Mouse (Mus musculus) neural tube, embryonic 11.5 days (tissue): Measurements from ENCODE around the gene Thtpa. TPM values are rescaled to one million over a fixed set of nuclear protein-coding genes. Genes with fewer than 3 reads are reported as not detected.

Experiments used
- ATAC-seq: fragments of 200-750 bp; cut with Nextera tagmentation; 2 replicates; pipeline ENCODE4 v1.8.0; 2017; ENCODE audit warnings: moderate number of reproducible peaks, mild to moderate bottlenecking, moderate TSS enrichment, moderate library complexity; ENCODE audit not compliant: insufficient read depth, low FRiP score, low TSS enrichment
- DNase-seq: peaks from one replicate; pipeline ENCODE4 v3.0.0-alpha.2; 2015; ENCODE audit warnings: low spot score
- H3K27ac ChIP-seq: fragments of 300-500 bp; sonication (generic); 2 replicates; pipeline ENCODE4 v1.5.1; 2014; ENCODE audit warnings: low read depth, mild to moderate bottlenecking, low read length
- H3K27me3 ChIP-seq: fragments of 300-500 bp; sonication (generic); 2 replicates; pipeline ENCODE4 v1.6.1; 2014; ENCODE audit warnings: mild to moderate bottlenecking, low read length, mixed read lengths; ENCODE audit not compliant: control insufficient read depth, insufficient read depth
- H3K36me3 ChIP-seq: fragments of 300-500 bp; sonication (generic); 2 replicates; pipeline ENCODE4 v1.6.1; 2014; ENCODE audit warnings: mild to moderate bottlenecking, low read length, moderate library complexity, mixed read lengths; ENCODE audit not compliant: control insufficient read depth, insufficient read depth
- H3K4me1 ChIP-seq: fragments of 300-500 bp; sonication (generic); 2 replicates; pipeline ENCODE4 v1.6.1; 2014; ENCODE audit warnings: low read length, mixed read lengths; ENCODE audit not compliant: control insufficient read depth, insufficient read depth
- H3K4me2 ChIP-seq: fragments of 300-500 bp; sonication (generic); 2 replicates; pipeline ENCODE4 v1.6.1; 2014; ENCODE audit warnings: low read depth, mild to moderate bottlenecking, moderate library complexity
- H3K4me3 ChIP-seq: fragments of 300-500 bp; sonication (generic); 2 replicates; pipeline ENCODE4 v1.5.1; 2014; ENCODE audit warnings: low read depth, low read length
- H3K9ac ChIP-seq: fragments of 300-500 bp; sonication (generic); 2 replicates; pipeline ENCODE4 v1.6.1; 2014; ENCODE audit warnings: mild to moderate bottlenecking, low read length
- H3K9me3 ChIP-seq: fragments of 300-500 bp; sonication (generic); 2 replicates; pipeline ENCODE4 v1.6.1; 2016; ENCODE audit warnings: low read length; ENCODE audit not compliant: control insufficient read depth
- WGBS: fragments of 180-500 bp; shearing (Covaris S2); extraction: QIAGEN DNeasy Blood & Tissue Kit; methylation state at CpG from one replicate; pipeline ENCODE4 v1.1.7; 2014; 5-methylcytosine and 5-hydroxymethylcytosine counted together
- polyA plus RNA-seq: library from polyadenylated mRNA; unstranded; fragments of >200 nt; fragmentation: Nextera tagmentation; extraction: Ambion mirVana; gene quantifications from 2 replicates; pipeline ENCODE4 v1.2.1, GENCODE M21; 2014

Gene Thtpa
- polyA plus RNA-seq, 1 experiment from 2014 or later: 23.7 TPM

- Histone ChIP-seq H3K4me1 (no peaks in the 10 kb centered on the region), H3K9ac (no peak overlapping the region), H3K27me3 (no peaks in the 10 kb centered on the region), H3K27ac (no peak overlapping the region), H3K4me2 (no peak overlapping the region), H3K36me3 (no peaks in the 10 kb centered on the region), H3K9me3 (no peaks in the 10 kb centered on the region), H3K4me3 (no peak overlapping the region)
- DNase-seq: no peak
- 86% methylated on average over 5 of the region's 5 CpGs for WGBS
- no peak for ATAC-seq
These were observed 31.1 kb downstream of the Thtpa start for GRCm38 (mm10) chr14:55125711-55126110.

GRCm38 (mm10) chr14:55126521-55126920, 31.9 kb downstream of the Thtpa start:
- WGBS: 76% methylated on average over 7 of the region's 7 CpGs
- Histone ChIP-seq H3K36me3 (no peaks in the 10 kb centered on the region), H3K27ac (no peak overlapping the region), H3K27me3 (no peaks in the 10 kb centered on the region), H3K9ac (no peak overlapping the region), H3K4me2 (no peak overlapping the region), H3K9me3 (no peaks in the 10 kb centered on the region), H3K4me1 (no peaks in the 10 kb centered on the region), H3K4me3 (no peak overlapping the region)
- ATAC-seq (no peak), DNase-seq (no peak)

DNA sequence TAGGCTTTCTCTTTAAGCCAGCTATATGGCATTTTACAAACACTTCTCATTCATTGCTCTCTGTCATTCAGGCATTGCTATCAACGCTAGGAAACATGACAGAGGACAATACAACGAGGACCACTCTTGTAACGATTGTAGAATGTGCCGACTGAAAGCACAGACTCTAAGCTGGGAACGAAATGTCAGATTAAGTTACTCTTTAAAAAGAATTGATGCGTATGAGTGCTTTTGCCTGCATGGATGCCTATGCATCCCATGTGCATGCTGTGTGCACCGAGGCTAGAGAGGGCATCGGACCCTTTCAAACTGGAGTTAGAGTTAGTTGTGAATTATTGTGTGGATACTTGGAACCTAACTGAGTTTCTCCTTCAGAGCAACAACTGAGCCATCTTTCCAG, 41.1 kb downstream of the Thtpa start:
- H3K4me3 ChIP-seq: no peak overlapping the region
- WGBS: 88% methylated on average over 8 of the region's 8 CpGs
- no peak for ATAC-seq
- no peaks in the 10 kb centered on the region for H3K9me3 ChIP-seq
- H3K4me2 ChIP-seq: no peak overlapping the region
- H3K27ac ChIP-seq: no peak overlapping the region
- H3K9ac ChIP-seq: no peak overlapping the region
- no peak for DNase-seq
- H3K27me3 ChIP-seq: no peaks in the 10 kb centered on the region
- no peaks in the 10 kb centered on the region for H3K36me3 ChIP-seq
- H3K4me1 ChIP-seq: no peaks in the 10 kb centered on the region

DNA sequence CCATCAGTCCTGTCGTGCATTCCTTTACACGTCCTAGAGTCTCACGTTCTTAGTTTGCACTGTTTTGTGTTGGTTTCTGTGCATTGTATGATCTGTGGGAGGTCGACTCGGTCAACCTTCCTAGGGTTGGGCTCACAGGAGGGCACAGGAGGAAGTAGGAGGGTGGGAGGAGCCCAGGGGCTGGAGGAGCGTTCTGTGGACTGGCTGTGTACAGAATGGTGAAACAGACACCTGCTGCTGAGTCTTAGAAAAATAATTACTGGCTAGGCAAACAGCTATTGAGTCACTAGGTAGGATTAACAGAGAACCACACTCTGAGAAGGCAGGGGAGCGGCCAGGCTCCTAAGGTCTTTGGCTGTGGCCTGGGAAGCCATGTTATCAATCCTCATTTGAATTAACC, 44.7 kb downstream of the Thtpa start:
- Histone ChIP-seq H3K27ac (no peak overlapping the region), H3K9ac (no peak overlapping the region), H3K36me3 (no peaks in the 10 kb centered on the region), H3K27me3 (no peaks in the 10 kb centered on the region), H3K4me3 (no peak overlapping the region), H3K4me2 (no peak overlapping the region), H3K4me1 (no peaks in the 10 kb centered on the region), H3K9me3 (no peaks in the 10 kb centered on the region)
- ATAC-seq: no peak
- no peak for DNase-seq
- 58% methylated on average over 7 of the region's 7 CpGs for WGBS

DNA sequence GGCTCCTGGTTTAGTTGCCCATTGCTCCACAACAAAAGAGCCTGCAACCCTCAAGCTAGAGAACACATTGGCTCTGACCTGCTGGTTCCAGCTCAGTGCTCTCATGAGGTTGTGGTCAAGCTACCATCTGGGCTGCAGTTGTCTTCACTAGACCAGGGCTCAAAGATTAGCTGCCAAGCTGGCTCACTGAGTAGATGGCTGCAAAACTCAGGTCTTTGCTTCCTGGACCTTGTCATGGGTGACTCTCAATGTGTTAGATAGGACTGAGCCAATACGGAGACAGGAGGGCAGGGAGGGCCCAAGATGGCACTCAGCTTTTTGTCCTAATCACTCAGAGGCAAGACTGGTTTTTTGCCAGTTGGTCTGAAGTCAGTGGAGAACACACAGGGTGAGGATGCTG, 51.7 kb downstream of the Thtpa start:
- no peak overlapping the region; the same call in 1 of the 2 replicates for H3K9ac ChIP-seq
- no peak overlapping the region for H3K4me2 ChIP-seq
- H3K9me3 ChIP-seq: no peaks in the 10 kb centered on the region
- whole genome bisulfite sequencing: 95% methylated on average over 1 of the region's 1 CpGs
- H3K4me3 ChIP-seq: no peak overlapping the region
- H3K36me3 ChIP-seq: no peaks in the 10 kb centered on the region
- H3K27ac ChIP-seq: no peak overlapping the region
- H3K4me1 ChIP-seq: no peaks in the 10 kb centered on the region
- ATAC-seq: no peak
- no peak for DNase-seq
- no peaks in the 10 kb centered on the region for H3K27me3 ChIP-seq

DNA sequence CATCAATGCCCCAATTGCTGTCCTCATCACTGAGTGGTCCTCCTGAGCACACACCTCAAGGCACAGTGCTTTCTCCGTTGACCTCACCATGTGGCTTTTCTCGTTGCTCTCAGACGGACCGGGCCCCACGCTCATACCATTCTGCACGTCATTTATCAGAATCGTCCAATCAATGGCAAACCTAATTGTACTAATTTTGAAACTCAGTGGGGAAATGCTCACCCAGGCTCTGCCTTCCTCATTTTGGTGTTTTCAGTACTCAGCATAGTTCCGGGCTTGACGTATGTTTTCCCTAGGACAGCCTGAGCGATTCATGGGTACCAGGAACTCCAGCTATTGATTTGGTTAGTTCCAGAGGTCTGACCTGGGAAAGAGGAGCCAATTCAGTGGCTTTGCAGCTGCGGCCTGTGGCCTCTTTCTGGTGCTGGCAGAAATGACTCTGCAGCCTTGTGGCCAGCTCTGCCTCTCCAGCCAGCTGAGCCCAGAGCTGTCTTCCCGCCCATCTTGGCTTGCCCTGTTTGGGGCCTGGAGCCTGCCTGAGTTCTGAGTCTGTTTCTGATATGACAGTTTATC, 52.3 kb downstream of the Thtpa start:
- no peaks in the 10 kb centered on the region for H3K27me3 ChIP-seq
- ATAC-seq: no peak

DNA sequence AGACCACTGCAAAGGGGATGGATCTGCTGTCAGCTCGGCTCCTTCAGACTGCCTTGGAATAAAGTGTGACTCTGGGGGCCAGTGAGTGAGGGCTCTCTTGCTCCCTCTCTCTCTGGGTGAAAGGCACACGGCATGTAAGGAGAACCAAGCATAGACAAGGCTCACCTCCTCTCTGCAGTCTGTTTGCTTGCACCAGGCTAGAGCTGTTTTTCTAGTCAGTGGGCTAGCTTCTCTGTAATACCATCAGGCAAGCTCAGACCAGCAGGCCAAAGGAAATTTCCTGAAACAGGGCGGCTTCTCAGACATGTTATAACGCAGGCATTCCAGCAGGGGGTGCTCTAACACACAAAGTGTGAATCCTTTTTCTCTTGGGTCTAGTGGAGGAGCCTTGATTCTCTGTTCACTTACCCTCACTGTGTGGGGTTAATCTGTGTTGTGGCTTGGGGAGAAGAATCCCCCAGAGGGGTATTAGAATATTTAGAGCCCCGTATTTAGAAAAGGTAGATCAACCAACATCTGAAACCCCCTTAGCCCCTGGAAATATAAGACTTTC, 53.9 kb downstream of the Thtpa start:
- no peak overlapping the region for H3K27ac ChIP-seq
- H3K4me3 ChIP-seq: no peak overlapping the region
- H3K9ac ChIP-seq: no peak overlapping the region
- H3K4me2 ChIP-seq: no peak overlapping the region
- no peaks in the 10 kb centered on the region for H3K36me3 ChIP-seq
- H3K9me3 ChIP-seq: no peaks in the 10 kb centered on the region
- no peaks in the 10 kb centered on the region for H3K27me3 ChIP-seq
- DNase-seq (peak; percentile 64), ATAC-seq (no peak)
- no peaks in the 10 kb centered on the region for H3K4me1 ChIP-seq
- 30% methylated on average over 5 of the region's 5 CpGs for WGBS

More for the DNA sequence above, 52.3 kb downstream of the Thtpa start:
- no peak overlapping the region; the same call in 1 of the 2 replicates for H3K9ac ChIP-seq
- no peak for DNase-seq
- H3K9me3 ChIP-seq: no peaks in the 10 kb centered on the region
- H3K4me1 ChIP-seq: no peaks in the 10 kb centered on the region
- no peak overlapping the region for H3K4me3 ChIP-seq
- H3K36me3 ChIP-seq: no peaks in the 10 kb centered on the region
- H3K4me2 ChIP-seq: no peak overlapping the region
- no peak overlapping the region for H3K27ac ChIP-seq
- 86% methylated on average over 12 of the region's 12 CpGs for WGBS

Other genes starting within 250 kb of the Thtpa start
- gene Homez, start 223.8 kb upstream of the Thtpa start, polyA plus RNA-seq: 19.3 and 21.9 TPM in 2 replicates
- 1.3 and 1.5 TPM in 2 replicates for gene Ppp1r3e, start 217.2 kb upstream of the Thtpa start, polyA plus RNA-seq
- gene Bcl2l2, start 211.4 kb upstream of the Thtpa start, polyA plus RNA-seq: 2.9 and 3.7 TPM in 2 replicates
- 0.20 TPM in 1 of 2 replicates, not detected in the other for gene Gm20521, start 211.3 kb upstream of the Thtpa start, polyA plus RNA-seq
- gene Pabpn1, start 202.3 kb upstream of the Thtpa start, polyA plus RNA-seq: 171 and 179 TPM in 2 replicates
- 45.8 and 47.2 TPM in 2 replicates for gene Slc22a17, start 181.7 kb upstream of the Thtpa start, polyA plus RNA-seq
- 29.1 and 31.1 TPM in 2 replicates for gene Efs, start 168.7 kb upstream of the Thtpa start, polyA plus RNA-seq
- not detected in 2 replicates for gene Il25, start 162.1 kb upstream of the Thtpa start, polyA plus RNA-seq
- 3.3 and 4.5 TPM in 2 replicates for gene Cmtm5, start 158.5 kb upstream of the Thtpa start, polyA plus RNA-seq
- gene Myh6, start 127.9 kb upstream of the Thtpa start, polyA plus RNA-seq: 3.2 and 4.7 TPM in 2 replicates
- gene Gm17428, start 117.9 kb upstream of the Thtpa start, polyA plus RNA-seq: not detected in 2 replicates
- 15.1 and 15.6 TPM in 2 replicates for gene Myh7, start 100.2 kb upstream of the Thtpa start, polyA plus RNA-seq
- gene Ngdn, start 79.3 kb upstream of the Thtpa start, polyA plus RNA-seq: 83.9 and 92.4 TPM in 2 replicates
- 16.6 and 17.6 TPM in 2 replicates for gene Zfhx2, start 2.5 kb upstream of the Thtpa start, polyA plus RNA-seq
- 6.8 and 7.3 TPM in 2 replicates for gene Ap1g2, start 11.8 kb downstream of the Thtpa start, polyA plus RNA-seq
- 3.8 and 4.4 TPM in 2 replicates for gene Jph4, start 22.2 kb downstream of the Thtpa start, polyA plus RNA-seq
- not detected in 2 replicates for gene Dhrs2, start 127.2 kb downstream of the Thtpa start, polyA plus RNA-seq